Mouse (Mus musculus) frontal cortex, postnatal 36 days (tissue): ENCODE data around the gene Map3k3.

Experiments used
- DNase-seq, 2 experiments: peaks; one replicate each; pipeline ENCODE4 v3.0.0; 2022; ENCODE audit warnings: low spot score in 2 of 2

Gene Map3k3

DNA sequence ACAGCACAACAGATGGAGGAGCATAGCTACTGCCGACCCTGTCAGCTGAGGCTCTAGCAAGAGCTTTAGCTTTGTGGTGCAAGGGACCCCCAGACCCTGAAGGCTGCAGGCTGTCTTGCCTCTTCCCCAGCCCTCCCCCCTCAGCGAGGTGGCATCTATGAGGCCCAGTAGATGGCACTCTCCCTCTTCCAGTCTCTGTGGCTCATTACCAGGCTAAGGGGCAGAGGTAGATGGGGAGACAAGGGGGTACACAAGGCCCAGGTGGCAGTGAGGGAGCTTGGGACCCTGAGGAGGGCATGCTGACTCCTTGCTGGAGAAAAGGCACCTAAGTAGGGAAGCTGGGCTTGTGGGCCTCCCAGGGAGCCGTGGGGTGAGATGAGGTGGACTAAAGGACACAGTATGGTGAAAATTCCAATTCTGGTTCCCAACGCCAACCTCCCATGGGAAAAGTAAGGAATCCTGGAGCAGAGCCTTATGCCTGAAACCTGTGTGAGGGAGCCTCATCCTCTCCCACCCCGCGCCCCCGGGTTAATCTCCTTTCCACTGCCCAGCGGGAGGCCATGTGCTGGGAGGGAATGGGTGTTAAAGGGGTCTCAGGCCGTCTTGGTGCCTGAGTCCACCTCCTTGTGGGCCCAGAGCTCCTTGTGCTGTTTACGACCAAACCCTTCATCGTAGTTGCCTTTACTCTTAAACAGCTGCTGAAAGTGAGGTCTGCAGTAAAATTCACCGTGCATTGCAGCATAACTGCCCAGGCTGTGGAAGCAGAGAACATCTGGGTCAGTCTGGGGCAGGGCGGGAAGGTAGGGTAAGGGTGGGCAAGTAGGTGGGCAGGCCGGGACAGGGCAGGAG lies 73.9 kb downstream of the Map3k3 start:
- no peak for DNase-seq

DNA sequence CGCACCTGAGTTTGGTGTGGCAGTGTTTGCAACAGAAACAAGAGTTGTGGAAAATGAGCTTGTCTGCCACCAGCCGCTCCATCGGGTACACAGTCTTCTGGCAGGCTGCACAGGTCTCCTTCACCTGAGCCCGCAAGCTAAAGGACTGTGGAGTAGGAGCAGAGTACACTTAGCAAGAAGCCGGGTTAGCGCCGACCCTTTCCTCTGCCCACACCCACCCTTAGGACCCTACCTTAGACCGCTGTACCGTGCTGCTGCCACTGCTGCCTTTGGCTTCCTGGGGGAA lies 74.5 kb downstream of the Map3k3 start:
- DNase-seq: no peak

DNA sequence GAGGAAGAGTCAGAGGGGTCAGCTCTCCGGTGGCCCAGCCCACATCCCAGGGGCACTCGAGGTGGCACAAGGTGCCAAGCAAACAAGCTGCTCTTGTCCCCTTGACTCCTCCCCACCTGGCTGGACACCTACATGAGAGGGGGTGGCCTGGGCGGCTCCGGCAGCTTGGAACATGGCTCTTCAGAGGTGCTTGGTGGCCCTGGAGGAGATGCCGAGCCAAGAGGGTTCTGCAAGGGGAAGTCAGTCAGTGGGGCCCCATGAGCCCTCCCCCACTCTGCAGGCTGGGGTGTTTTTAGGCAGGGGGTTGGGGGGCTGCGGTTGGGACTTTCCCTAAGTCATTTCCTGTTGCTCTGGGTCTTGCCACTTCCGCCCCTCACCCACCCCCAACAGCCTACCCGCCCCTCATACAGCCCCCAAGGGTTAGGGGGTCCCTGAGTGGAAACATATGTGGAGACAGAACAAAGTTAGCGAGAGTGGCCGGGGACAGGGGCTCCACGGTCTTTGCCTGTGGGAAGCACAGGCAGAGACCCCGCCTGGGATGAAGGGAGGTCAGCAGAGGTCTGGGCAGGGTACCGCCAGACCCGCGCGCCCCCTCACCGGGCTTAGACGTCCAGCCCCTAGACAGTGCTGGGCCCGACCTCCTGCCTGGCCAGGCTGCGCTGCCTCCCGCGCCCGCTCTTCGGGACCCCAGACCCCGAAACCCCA lies 75.0 kb downstream of the Map3k3 start:
- DNase-seq: peak in 1 of 2 experiments; percentile 51

DNA sequence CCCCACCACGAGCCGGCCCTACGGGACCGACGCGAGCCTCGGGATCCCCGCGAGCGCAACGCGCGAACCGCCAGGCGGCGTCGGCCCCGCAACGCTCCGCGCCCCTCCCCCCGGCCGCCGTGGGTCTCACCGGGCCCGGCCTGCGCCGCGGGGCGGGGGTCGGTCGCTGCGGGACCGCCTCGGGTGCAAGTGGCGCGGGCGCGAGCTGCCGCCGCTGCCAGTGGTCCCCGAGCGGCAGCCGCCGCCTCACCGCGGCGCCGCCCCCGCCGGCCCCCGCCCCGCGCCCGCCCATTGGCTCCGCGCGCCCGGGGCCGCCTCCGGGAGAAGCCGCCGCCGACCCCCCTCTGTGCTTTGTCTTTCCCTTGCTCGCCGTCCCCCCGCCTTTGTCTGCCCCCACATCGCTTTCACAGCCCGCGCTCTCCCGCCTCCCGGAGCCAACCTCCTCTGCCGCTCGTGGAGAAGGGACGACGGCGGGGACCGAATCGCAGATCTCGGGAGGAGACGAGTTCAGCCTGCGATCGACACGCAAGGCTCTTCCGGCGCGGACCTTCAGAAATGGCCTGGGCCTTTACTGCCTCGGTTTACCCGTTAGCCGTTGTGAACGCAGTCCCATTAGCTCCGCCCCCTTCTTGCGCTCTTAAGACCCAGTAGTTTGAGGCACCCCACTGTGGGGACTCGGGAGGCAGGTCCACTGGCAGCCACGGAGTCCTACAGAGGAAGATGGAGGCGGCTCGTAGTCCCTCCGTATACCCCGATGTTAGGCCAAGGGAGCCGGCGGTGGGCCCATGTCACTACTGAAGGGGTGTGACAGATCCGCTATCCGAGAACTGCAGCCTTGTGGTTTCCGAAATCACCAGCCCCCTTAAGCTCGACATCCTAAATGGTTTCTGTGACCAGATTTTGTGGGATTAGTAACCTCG lies 75.8 kb downstream of the Map3k3 start:
- DNase-seq: peak; percentile 79 to 82

DNA sequence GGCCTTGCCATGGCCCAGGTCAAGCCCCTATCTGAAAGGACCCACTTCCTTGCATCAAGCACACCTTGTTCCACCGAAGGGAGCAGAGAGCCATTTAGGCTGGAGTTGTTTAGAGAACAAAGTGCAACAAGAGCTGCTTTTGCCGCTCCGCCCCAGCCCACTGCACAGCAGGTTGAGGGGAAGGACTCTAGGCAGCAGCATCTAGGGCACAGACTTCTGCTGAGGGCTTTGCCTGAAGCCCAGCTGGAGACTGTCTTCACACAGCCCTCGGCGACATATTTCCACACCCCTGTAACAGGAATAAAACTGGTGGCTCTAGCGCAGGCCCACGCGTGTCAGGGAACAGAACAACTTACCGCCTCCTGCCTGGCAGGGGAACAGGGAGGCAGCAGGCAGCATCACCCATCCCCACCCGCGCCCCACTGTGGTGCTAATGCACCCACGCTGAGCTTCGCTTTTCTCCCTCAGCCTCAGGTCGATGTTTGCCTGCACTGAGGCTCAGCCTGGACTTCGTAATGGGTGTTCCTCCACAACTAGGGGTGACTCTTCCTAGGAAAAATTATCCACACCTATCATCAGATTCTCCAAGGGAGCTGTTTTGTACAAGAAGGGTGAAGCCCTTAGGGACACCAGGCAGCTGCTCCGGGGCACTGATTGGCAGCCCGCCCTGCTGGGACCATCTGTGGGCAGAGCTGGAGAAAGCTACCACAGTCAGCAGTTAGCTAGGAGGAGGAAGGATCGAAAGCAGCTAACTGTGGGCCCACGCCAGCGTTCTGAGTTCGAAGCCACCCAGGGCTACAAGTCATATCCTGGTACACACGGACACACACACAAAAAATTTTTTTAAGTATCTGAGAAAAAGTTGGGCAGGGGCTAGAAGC lies 76.7 kb downstream of the Map3k3 start, which contains the start of the genes Gm10840 and Limd2:
TSS of gene Gm10840 (plus strand) at position 10 of the 881 bp plus-strand sequence.
TSS of gene Limd2 (minus strand) at position 20 of the 881 bp plus-strand sequence.
- peak; percentile 92 to 95 for DNase-seq

DNA sequence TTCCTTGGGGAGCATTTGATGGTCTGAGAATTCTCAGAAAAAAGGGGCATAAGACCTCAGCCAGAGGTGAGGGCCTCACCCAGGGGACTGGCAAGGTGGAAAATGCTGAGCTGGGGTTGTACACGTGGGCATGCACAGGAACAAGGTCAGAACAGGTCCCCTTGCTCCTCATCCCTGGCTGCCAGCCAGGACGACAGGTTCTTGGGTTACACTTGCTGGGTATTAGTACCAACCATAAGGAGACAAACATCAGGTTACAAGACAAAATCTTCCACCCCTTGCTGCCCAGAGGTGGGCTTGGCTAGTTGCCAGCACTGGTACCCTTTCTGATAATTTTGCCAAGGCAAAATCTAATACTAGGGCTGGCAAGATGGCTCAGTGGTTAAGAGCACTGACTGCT lies 77.8 kb downstream of the Map3k3 start:
- DNase-seq: no peak

DNA sequence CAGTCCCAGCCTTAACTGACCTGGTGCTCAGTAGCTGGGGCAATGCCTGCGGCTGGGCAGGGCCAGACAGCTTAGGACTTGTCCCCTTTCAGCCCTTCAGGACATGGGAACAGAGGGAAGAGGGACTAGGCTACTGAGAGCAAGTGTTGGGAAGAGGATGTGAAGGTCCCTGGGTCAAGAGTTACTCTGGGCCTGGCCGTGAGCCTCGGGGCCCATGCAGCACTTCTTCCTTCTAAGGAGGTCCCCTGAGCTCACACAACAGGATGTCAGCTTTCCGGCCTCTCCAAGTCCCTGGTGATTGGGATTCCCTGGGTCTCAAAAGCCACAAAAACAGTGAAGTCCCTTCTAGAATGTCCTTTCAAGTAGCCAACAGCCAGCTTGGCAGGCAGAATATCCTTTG lies 79.1 kb downstream of the Map3k3 start:
- DNase-seq: no peak

DNA sequence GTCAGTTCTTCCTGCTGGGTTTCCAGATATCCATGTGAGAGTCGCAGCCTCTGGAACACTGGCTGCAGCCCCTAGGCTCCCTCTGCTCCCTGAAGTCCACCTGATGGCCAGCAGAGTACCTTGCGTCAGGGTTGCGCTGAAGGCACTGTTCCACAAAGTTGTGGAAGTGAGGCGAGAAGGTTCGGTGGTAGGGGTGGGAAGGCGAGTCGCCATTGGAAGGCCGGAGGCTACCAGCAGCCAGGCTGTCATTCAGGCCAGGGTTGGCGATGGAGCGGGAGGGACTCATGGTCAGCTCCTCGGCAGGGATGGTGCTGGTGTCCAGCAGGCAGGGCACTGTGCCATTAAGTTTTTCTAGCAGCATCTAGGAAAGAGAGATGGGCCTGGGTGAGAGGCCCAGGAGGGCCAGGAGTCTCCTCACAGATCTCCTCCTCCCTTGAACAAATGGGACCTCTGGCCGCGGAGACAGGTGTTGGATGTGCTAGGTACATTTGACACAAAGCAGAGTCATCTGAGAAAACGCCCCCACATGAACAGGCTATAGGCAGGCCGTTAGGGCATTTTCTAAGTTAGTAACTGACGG lies 80.3 kb downstream of the Map3k3 start:
- DNase-seq: no peak

DNA sequence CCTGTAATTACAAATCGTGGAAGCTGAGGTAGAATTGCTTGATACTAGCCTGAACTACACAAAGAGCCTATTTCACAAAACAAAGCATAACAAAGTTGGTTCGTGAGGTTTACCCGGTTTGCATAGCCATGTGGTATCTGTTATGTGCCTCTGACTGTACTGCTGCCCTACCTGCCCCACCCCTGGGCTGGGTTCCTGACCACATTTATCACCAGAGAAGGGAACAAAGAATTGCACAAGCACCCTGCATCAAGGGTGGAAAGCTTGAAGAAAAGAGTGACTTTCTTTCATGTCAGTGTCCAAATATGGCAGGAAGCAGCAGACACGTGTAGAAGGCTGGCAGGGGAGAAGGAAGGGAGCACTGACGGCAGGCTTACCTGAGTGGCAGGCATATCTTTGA lies 83.0 kb downstream of the Map3k3 start:
- no peak for DNase-seq

DNA sequence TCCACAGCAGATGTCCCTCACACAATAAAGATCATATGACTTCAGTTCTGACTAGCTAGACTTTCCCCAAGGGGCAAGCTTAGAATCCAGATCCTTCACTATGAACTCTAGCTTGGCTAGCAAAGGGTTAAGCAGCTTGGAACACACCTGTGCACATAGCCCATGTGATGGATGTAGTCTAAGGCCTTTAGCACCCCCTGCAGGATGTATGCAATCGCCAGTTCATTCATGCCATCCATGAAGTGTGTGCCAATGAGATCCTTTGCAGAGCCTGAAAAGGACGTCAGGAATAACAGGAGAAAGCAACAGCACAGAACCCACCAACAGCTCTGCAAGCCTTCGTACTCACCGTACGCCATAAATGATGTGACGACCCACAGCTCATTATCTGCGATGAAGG lies 86.4 kb downstream of the Map3k3 start:
- DNase-seq: no peak

DNA sequence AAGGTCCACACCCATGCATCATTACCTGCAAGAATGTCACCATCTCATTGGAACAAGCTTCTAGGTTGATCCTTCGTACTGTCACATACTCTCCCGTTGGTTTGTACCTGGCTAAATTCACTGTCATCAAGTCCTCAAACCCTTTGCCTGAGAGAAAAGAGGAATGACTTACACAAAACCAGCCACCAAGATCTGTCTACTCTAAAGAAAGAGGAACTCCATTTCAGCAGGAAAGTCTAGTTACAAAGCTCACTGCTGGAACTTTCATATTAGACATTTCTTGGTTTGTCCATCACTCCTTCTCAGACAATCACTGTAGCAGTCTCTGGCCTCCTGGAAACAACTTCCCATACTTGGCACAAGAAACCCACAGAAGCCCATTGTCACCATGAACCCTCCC lies 88.8 kb downstream of the Map3k3 start:
- no peak for DNase-seq

DNA sequence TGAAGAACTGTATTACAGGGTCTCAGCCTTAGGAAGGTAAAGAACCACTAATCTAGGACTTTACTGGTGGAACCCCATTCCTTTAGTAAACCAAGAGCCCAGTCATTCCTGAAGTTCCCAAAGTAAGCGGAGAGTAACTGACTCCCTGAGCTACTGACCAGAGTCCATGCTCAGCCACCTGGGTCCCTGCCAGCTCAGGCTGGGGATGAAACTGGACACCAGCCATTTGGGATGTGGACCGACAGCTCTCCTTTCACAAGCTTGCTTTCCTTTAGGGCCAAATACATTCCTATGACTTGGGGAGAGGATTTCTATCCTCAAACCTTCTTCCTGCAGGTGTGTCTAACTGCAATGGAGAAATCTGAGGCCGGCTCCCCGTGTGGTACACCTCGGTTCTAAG lies 90.0 kb downstream of the Map3k3 start:
- no peak for DNase-seq

DNA sequence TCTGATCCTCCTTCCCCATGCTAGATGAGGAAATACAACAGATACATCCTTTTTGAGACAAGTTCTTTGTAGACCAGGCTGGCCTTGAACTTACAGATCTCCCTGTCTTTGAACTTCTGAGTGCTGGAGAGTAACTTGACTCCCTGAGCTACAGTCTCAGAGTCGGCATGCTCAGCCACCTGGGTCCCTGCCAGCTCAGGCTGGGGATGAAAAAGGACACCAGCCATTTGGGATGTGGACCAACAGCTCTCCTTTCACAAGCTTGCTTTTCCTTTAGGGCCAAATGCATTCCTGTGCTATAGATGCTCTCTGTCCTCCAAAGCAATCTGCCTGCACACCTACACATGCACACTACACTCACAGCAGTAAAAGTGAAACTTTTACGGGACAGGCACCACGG lies 90.7 kb downstream of the Map3k3 start:
- DNase-seq: no peak

DNA sequence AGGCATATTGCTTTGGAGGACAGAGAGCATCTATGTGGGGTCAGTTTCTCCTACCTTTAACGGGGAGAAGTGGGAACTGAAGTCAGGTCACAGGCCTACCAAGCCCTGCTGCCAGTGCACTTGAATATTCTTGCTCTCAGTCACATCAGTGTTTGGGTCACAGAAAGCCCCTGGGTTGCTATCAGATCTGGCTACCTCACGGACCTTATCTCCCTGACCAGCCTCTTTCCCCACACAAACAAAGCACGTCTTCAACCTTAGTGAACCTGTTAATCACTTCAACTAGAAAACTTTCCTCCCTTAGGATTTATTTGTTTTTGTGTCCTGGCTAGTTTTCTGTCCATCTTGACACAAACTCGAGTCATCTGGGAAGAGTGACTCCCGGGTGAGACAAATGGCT lies 92.0 kb downstream of the Map3k3 start:
- no peak for DNase-seq

DNA sequence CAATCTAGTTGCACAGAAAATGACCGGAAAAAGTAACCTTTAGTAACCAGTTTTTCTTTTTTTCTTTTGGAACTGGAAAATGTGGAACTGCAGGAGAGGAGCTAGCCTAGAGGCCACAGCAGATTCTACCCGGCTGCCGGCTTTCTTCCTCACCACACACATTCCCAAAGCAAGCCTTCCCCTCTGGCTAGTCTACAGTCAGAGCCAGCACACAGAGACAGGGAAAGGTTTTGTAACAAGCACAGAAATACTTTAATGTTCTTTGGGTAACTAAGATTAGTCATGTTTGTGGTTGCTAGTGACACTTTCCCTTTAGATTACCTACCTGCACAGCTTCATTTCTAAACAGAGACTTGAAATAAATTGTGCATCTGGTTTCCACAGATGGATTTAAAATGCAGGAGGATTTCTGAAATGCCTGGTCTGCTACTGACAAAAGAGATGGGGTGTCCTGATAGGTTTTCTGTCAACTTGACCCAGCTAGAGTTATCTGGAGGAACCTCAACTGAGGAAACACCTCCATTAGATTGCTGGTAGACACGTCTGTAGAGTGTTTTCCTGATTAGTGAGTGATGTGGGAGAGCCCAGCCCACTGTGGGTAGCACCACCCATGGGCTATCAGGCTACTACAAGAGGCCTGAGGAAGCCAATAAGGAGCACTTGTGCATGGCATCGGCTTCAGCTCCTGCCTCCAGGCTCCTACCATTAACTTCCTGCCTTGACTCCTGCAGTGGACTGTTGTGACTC lies 93.8 kb downstream of the Map3k3 start:
- no peak for DNase-seq

DNA sequence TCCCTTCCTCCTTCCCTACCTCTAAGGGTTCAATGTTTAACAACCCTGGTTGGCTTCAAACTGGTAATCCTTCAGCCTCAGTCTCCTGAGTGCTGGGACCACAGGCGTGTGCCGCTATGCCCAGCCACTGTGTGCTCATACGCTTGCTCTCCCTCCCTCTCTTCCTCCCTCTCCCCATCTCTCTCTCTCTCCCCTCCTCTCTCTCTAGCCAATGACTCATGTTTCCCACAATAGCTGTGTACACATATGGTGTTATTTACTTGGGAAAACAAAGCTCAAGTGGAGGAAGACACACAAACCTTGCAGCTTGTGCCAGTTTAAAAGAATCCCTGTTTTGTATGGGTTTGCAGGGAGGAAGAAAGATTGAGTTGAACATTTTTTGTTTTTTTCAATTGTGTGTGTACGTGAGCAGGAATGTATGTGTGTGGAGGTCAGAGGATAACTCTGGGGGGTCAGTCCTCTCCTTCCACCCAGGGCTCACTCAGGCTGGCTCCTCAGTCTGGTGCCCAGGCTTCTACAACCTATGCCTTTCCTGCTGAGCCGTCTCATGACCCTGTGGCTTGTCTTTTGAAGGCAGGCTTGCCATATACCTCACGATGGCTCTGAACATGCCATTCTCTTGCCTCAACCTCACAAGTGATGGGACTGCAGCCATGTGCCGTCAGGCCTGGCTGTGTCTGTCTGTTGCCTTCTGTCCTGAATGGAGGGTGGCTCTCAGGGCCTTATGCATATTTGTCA lies 95.5 kb downstream of the Map3k3 start:
- peak; percentile 37 to 54 for DNase-seq

DNA sequence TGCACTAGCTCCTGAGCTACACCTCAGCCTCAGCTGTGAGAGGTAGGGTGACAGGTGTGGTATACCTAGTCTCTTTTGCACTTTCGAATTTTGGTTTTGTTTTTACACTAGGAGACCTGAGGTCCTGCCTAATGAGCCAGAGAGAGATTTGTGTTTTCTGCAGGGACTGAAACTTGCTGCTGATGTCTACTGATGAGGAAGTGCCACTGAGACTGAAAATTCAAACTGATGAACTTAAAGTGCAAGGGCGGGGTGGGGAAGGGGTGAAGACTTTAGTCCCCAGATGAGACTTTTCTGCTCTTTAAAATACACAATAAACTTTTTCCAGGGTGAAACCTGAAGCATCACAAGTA lies 96.0 kb downstream of the Map3k3 start:
- no peak for DNase-seq

DNA sequence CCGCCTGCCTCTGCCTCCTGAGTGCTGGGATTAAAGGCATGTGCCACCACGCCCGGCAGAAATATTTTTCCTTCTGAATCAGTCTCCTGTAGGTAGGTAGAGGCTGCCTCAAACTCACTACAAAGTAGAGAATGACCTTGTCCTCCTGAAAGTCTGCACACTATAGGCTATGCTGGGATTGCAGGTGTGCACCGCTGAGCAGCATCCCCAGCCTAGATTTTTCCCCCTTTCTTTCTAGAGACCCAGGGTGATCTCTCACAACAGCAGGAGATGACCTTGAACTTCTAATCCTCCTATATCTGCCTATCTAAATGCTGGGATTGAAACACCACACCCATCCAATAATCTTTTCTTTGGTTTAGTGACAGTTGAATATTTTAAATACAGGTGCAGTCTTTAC lies 102.9 kb downstream of the Map3k3 start:
- no peak for DNase-seq

DNA sequence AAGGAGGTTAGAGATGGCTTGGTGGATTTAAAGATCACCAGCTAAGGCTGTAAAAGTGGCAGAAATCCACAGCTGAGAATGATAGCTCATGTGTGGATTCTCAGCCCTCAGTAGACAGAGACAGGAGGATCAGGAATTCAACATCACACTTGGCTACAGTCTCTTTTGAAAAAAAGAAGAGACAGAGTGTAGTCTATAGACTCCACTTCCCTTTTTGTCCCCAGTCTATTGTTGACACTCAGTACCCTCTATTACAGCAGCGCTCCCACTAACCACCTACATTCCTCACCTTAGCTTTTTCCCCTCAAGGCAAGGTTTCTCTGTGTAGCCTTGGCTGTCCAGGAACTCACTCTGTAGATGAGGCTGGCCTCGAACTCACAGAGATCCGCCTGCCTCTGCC lies 107.3 kb downstream of the Map3k3 start:
- no peak for DNase-seq

DNA sequence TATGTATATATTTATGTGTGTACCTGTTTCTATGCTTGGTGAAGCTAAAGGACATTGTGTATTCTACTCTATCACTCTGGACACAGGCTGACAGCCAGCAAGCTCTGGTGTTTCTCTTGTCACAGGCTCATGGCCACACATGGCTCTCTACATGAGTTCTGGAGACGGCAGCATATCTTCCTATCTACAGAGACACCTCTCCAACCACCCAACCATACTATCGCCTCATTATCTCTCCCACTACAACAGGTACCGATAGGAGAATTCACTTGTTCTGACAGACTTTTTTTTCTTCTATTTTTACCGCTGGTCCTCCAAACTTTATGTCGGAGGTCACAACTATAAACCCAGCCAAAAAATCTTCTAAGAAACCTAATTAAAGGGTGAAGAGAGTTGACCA lies 107.8 kb downstream of the Map3k3 start:
- DNase-seq: no peak
